Mouse (Mus musculus): ENCODE results near the gene Cep162. TPM values are rescaled to one million over a fixed set of nuclear protein-coding genes. Genes with fewer than 3 reads are reported as not detected.

Gene Cep162
- polyA plus RNA-seq, 1 experiment from 2014 or later = 9.6 TPM

DNA sequence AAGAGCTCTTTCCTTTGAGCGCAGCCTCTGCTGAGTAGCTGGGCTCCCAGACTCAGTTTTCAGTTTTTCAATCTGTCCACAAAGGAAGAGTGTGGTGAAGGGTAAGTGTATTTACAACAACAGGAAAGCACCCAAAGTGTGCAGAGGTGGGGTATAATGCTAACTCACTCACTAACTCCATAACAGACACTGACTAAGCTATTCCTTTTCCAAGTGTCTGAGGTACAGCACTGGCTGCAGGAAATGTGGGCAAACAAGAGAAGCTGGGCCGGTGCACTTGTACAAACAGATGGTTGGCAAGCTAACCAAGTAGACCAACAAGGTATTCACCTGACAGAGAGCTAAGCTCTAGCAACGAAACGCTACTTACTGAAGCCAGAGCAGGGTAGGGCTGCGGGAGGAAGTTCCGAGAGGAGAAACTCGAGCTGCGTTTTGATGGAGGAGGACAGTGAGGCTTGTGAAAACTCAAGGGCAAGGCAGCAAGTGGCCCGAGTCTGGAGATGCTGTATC lies 44.5 kb downstream of the Cep162 start:
- H3K9ac ChIP-seq (replicated peaks; ENCODE audit: low read depth, low read length) = no peak overlapping the region
- H3K27me3 ChIP-seq (ENCODE audit: control insufficient read depth, insufficient read depth, low read length) = no peaks in the 10 kb centered on the region
- H3K4me2 ChIP-seq (replicated peaks; ENCODE audit: low read depth, low read length) = no peak overlapping the region
- peaks cover 18% of the 10 kb centered on the region for H3K36me3 ChIP-seq (ENCODE audit: control insufficient read depth, insufficient read depth, low read length)
- H3K4me3 ChIP-seq (ENCODE audit: low read depth, low read length) = no peak overlapping the region
- no peak overlapping the region for H3K27ac ChIP-seq (ENCODE audit: low read length)
- 82% methylated on average over 9 of the region's 9 CpGs for WGBS
- no peaks in the 10 kb centered on the region for H3K4me1 ChIP-seq (ENCODE audit: control insufficient read depth, insufficient read depth, low read length)
- no peak for ATAC-seq (ENCODE audit: insufficient number of reproducible peaks, insufficient read depth, low FRiP score, low read depth)
- H3K9me3 ChIP-seq (ENCODE audit: control insufficient read depth, low read depth, low read length) = no peaks in the 10 kb centered on the region

DNA sequence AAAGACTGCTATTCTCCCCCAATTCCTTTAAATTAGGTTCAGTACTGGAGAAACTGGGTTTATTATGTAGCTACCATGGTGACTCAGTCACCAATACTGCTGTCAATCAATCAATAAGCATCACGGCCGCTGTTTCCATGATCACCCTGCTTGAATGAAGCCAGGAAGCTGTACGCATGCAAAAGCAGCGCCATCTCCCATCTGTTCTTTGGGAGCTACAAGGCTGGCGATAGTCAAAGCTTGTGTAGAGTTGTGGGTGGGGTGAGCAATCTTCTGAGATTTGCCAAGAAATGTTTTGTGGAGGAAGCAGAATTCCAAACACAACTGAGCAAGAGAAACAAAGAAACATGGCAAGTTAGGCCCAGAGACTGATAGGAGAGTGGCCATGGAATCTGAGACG lies 52.9 kb downstream of the Cep162 start:
- no peak overlapping the region for H3K4me3 ChIP-seq (ENCODE audit: low read depth, low read length)
- ATAC-seq (ENCODE audit: insufficient number of reproducible peaks, insufficient read depth, low FRiP score, low read depth) = no peak
- WGBS = 94% methylated on average over 6 of the region's 6 CpGs
- H3K9me3 ChIP-seq (ENCODE audit: control insufficient read depth, low read depth, low read length) = no peaks in the 10 kb centered on the region
- H3K36me3 ChIP-seq (ENCODE audit: control insufficient read depth, insufficient read depth, low read length) = peaks cover 16% of the 10 kb centered on the region
- H3K4me1 ChIP-seq (ENCODE audit: control insufficient read depth, insufficient read depth, low read length) = no peaks in the 10 kb centered on the region
- H3K27me3 ChIP-seq (ENCODE audit: control insufficient read depth, insufficient read depth, low read length) = no peaks in the 10 kb centered on the region
- no peak overlapping the region for H3K9ac ChIP-seq (replicated peaks; ENCODE audit: low read depth, low read length)
- no peak overlapping the region for H3K27ac ChIP-seq (ENCODE audit: low read length)
- H3K4me2 ChIP-seq (replicated peaks; ENCODE audit: low read depth, low read length) = no peak overlapping the region

DNA sequence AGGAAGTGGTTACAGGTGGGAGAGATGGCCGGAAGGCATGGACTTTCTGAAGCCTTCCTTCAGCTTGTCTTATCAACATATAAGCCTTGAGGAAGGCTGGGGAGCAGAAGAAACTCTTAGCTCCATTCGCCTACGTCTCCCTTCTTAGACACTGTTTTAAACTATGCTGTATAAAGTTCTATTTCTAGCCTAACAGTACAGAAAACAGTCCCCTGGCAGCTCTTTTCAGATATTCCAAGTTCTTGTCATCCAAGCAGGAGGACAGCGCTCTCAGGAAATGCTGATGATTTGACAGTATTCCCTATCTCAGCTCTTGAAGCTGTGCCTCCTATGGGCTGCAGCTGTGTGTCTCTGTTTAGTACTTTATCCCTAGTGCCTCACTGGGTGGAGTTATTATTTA lies 54.4 kb downstream of the Cep162 start:
- no peaks in the 10 kb centered on the region for H3K4me1 ChIP-seq (ENCODE audit: control insufficient read depth, insufficient read depth, low read length)
- H3K4me2 ChIP-seq (replicated peaks; ENCODE audit: low read depth, low read length) = no peak overlapping the region
- H3K36me3 ChIP-seq (ENCODE audit: control insufficient read depth, insufficient read depth, low read length) = peaks cover 10% of the 10 kb centered on the region
- no peaks in the 10 kb centered on the region for H3K27me3 ChIP-seq (ENCODE audit: control insufficient read depth, insufficient read depth, low read length)
- no peak for ATAC-seq (ENCODE audit: insufficient number of reproducible peaks, insufficient read depth, low FRiP score, low read depth)
- no peak overlapping the region for H3K4me3 ChIP-seq (ENCODE audit: low read depth, low read length)
- no peak overlapping the region for H3K27ac ChIP-seq (ENCODE audit: low read length)
- 95% methylated on average over 4 of the region's 4 CpGs for WGBS
- H3K9me3 ChIP-seq (ENCODE audit: control insufficient read depth, low read depth, low read length) = no peaks in the 10 kb centered on the region
- H3K9ac ChIP-seq (replicated peaks; ENCODE audit: low read depth, low read length) = no peak overlapping the region

DNA sequence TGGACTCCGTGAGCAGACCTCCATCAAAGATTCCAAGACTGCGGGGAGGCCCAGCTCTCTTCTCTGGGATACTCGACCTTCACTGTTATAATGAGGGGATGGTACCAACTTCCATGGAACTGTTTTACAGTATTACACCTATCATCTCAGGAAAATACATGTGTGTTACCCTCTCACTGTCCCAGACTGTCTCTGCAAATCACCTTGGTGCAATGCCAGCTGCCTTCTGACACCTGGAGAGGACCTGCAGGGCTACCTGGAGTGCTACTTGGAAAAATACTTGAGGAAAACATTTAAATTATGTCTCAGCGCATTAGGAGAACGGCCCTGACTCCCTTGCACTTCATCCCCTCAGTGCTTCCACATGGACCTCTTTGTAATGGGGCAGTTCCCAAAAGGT lies 54.9 kb downstream of the Cep162 start:
- Histone ChIP-seq H3K9me3 (ENCODE audit: control insufficient read depth, low read depth, low read length) (no peaks in the 10 kb centered on the region), H3K27me3 (ENCODE audit: control insufficient read depth, insufficient read depth, low read length) (no peaks in the 10 kb centered on the region), H3K4me2 (replicated peaks; ENCODE audit: low read depth, low read length) (no peak overlapping the region), H3K9ac (replicated peaks; ENCODE audit: low read depth, low read length) (no peak overlapping the region), H3K36me3 (ENCODE audit: control insufficient read depth, insufficient read depth, low read length) (peaks cover 9% of the 10 kb centered on the region), H3K27ac (ENCODE audit: low read length) (no peak overlapping the region), H3K4me3 (ENCODE audit: low read depth, low read length) (no peak overlapping the region), H3K4me1 (ENCODE audit: control insufficient read depth, insufficient read depth, low read length) (no peaks in the 10 kb centered on the region)
- WGBS = 87% methylated on average over 5 of the region's 5 CpGs
- ATAC-seq (ENCODE audit: insufficient number of reproducible peaks, insufficient read depth, low FRiP score, low read depth) = no peak

DNA sequence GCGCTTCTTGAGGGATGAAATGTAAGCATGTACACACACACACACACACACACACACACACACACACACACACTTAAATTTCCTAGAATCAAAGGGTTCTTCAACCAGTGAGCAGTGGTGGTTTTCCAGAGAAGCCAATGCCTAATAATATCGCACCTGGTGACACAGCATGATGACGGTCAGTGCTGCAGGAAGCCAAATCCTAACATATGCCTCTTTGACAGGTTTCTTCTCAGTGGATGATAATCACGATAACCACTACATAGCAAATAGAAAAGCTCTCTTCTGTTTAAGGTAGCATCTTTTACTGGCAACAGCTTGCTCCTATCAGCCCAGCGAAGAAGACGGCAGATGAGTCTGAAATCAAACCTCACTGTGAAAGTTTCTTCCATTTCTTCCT lies 57.3 kb downstream of the Cep162 start:
- no peak overlapping the region for H3K4me3 ChIP-seq (ENCODE audit: low read depth, low read length)
- no peaks in the 10 kb centered on the region for H3K4me1 ChIP-seq (ENCODE audit: control insufficient read depth, insufficient read depth, low read length)
- H3K9ac ChIP-seq (replicated peaks; ENCODE audit: low read depth, low read length) = no peak overlapping the region
- no peak overlapping the region for H3K27ac ChIP-seq (ENCODE audit: low read length)
- no peaks in the 10 kb centered on the region for H3K9me3 ChIP-seq (ENCODE audit: control insufficient read depth, low read depth, low read length)
- no peaks in the 10 kb centered on the region for H3K27me3 ChIP-seq (ENCODE audit: control insufficient read depth, insufficient read depth, low read length)
- no peak overlapping the region for H3K4me2 ChIP-seq (replicated peaks; ENCODE audit: low read depth, low read length)
- peaks cover 9% of the 10 kb centered on the region for H3K36me3 ChIP-seq (ENCODE audit: control insufficient read depth, insufficient read depth, low read length)
- WGBS = 79% methylated on average over 6 of the region's 6 CpGs
- no peak for ATAC-seq (ENCODE audit: insufficient number of reproducible peaks, insufficient read depth, low FRiP score, low read depth)

DNA sequence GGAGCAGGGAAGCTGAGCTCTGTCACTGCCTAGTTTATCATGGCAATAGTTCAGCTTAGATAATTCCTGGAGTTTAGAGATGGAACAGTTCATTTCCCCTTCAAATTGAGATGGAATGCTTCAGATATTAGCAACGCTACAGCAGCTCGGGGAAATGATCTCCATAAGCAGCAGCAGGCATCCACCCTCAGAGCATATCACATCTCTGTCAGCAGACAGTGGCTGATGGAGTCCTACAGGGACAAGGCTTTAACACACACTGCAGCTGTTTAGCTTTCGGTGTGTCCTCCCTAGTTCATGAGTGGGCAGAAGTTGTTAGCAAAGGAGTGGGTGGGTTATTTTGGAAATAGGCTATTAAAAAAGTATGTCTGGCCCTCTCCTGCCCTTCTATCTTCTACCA lies 58.1 kb downstream of the Cep162 start:
- H3K27me3 ChIP-seq (ENCODE audit: control insufficient read depth, insufficient read depth, low read length) = no peaks in the 10 kb centered on the region
- H3K9ac ChIP-seq (replicated peaks; ENCODE audit: low read depth, low read length) = no peak overlapping the region
- no peaks in the 10 kb centered on the region for H3K9me3 ChIP-seq (ENCODE audit: control insufficient read depth, low read depth, low read length)
- no peaks in the 10 kb centered on the region for H3K4me1 ChIP-seq (ENCODE audit: control insufficient read depth, insufficient read depth, low read length)
- ATAC-seq (ENCODE audit: insufficient number of reproducible peaks, insufficient read depth, low FRiP score, low read depth) = no peak
- H3K36me3 ChIP-seq (ENCODE audit: control insufficient read depth, insufficient read depth, low read length) = peaks cover 15% of the 10 kb centered on the region
- no peak overlapping the region for H3K27ac ChIP-seq (ENCODE audit: low read length)
- whole genome bisulfite sequencing = 80% methylated on average over 3 of the region's 3 CpGs
- no peak overlapping the region for H3K4me2 ChIP-seq (replicated peaks; ENCODE audit: low read depth, low read length)
- H3K4me3 ChIP-seq (ENCODE audit: low read depth, low read length) = no peak overlapping the region

DNA sequence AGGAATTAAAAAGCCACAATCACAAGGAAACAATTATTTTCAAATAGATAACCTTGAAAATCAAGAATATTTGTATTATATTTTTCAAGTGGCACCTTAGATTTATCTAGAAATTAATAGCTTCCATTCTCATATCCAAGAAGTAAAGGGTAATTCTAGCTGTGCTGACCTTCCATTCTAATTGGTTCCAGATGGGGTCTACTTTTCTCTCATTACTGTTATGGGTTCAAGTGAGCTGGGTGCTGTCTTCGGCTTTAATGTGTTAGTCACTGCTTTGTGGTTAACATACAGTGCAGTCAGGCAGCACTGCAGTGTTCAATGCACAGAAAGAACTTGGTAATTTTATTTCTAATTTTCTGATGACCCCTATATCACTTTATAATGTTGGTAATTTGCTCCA lies 61.6 kb downstream of the Cep162 start:
- no peak for ATAC-seq (ENCODE audit: insufficient number of reproducible peaks, insufficient read depth, low FRiP score, low read depth)
- H3K4me3 ChIP-seq (ENCODE audit: low read depth, low read length) = no peak overlapping the region
- H3K9me3 ChIP-seq (ENCODE audit: control insufficient read depth, low read depth, low read length) = peaks cover 4% of the 10 kb centered on the region; the same call in 1 of the 2 replicates
- WGBS = 90% methylated on average over 1 of the region's 1 CpGs
- H3K4me2 ChIP-seq (replicated peaks; ENCODE audit: low read depth, low read length) = no peak overlapping the region
- peaks cover 14% of the 10 kb centered on the region for H3K36me3 ChIP-seq (ENCODE audit: control insufficient read depth, insufficient read depth, low read length)
- H3K27me3 ChIP-seq (ENCODE audit: control insufficient read depth, insufficient read depth, low read length) = no peaks in the 10 kb centered on the region
- H3K4me1 ChIP-seq (ENCODE audit: control insufficient read depth, insufficient read depth, low read length) = no peaks in the 10 kb centered on the region
- H3K9ac ChIP-seq (replicated peaks; ENCODE audit: low read depth, low read length) = no peak overlapping the region
- H3K27ac ChIP-seq (ENCODE audit: low read length) = no peak overlapping the region

DNA sequence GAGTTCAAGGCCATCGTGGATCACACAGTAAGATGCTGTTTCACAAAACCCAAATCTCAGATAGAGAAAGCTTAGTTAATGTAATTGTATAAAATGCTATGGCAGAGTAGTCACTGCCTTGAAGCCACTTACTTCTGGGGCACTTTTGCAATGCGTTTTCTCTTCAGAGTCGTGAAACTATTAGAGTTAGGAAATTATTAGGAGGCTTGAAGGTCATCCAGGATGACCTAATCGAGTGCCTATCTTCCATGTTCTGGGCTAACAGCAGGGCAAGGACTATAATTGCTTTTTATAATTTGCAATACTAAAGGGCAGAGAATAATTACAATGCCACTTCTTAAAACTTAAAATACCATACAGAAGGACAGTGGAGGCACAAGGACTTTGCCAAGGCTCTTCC lies 68.0 kb downstream of the Cep162 start:
- ATAC-seq (ENCODE audit: insufficient number of reproducible peaks, insufficient read depth, low FRiP score, low read depth) = no peak
- 85% methylated on average over 4 of the region's 4 CpGs for WGBS
- no peak overlapping the region for H3K27ac ChIP-seq (ENCODE audit: low read length)
- no peaks in the 10 kb centered on the region for H3K4me1 ChIP-seq (ENCODE audit: control insufficient read depth, insufficient read depth, low read length)
- peaks cover 4% of the 10 kb centered on the region; the same call in 1 of the 2 replicates for H3K9me3 ChIP-seq (ENCODE audit: control insufficient read depth, low read depth, low read length)
- no peaks in the 10 kb centered on the region for H3K27me3 ChIP-seq (ENCODE audit: control insufficient read depth, insufficient read depth, low read length)
- H3K9ac ChIP-seq (replicated peaks; ENCODE audit: low read depth, low read length) = no peak overlapping the region
- no peak overlapping the region for H3K4me2 ChIP-seq (replicated peaks; ENCODE audit: low read depth, low read length)
- H3K4me3 ChIP-seq (ENCODE audit: low read depth, low read length) = no peak overlapping the region
- H3K36me3 ChIP-seq (ENCODE audit: control insufficient read depth, insufficient read depth, low read length) = peaks cover 5% of the 10 kb centered on the region

DNA sequence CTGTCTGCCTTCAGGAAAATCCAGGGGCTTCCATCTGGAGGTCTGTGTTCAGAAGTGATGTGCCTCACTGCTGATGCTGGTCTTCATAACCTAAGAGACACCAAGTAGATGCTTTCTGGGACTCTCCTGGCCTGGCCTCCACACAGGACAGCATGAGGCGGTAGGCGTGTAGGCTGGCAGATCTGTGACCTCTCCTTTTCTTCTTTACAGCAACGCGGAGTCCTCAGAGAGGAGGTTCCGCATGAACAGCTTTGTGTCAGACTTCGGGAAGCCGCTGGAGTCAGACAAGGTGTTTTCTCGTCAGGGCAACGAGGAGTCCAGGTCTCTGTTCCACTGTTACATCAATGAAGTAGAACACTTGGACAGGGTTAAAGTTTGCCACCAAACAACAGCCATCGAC lies 73.1 kb downstream of the Cep162 start:
- Histone ChIP-seq H3K9ac (replicated peaks; ENCODE audit: low read depth, low read length) (no peak overlapping the region), H3K4me1 (ENCODE audit: control insufficient read depth, insufficient read depth, low read length) (no peaks in the 10 kb centered on the region), H3K4me3 (ENCODE audit: low read depth, low read length) (no peak overlapping the region), H3K36me3 (ENCODE audit: control insufficient read depth, insufficient read depth, low read length) (no peaks in the 10 kb centered on the region), H3K9me3 (ENCODE audit: control insufficient read depth, low read depth, low read length) (no peaks in the 10 kb centered on the region), H3K27ac (ENCODE audit: low read length) (no peak overlapping the region), H3K4me2 (replicated peaks; ENCODE audit: low read depth, low read length) (no peak overlapping the region), H3K27me3 (ENCODE audit: control insufficient read depth, insufficient read depth, low read length) (no peaks in the 10 kb centered on the region)
- ATAC-seq (ENCODE audit: insufficient number of reproducible peaks, insufficient read depth, low FRiP score, low read depth) = no peak
- WGBS = 88% methylated on average over 10 of the region's 10 CpGs

Measured in stomach, embryonic 14.5 days (tissue).